Mouse (Mus musculus): Measurements from ENCODE around the gene Gtpbp8.
A peak's percentile ranks its signal among the peaks of the same experiment; 100 is the strongest.

The Gtpbp8 gene

DNA sequence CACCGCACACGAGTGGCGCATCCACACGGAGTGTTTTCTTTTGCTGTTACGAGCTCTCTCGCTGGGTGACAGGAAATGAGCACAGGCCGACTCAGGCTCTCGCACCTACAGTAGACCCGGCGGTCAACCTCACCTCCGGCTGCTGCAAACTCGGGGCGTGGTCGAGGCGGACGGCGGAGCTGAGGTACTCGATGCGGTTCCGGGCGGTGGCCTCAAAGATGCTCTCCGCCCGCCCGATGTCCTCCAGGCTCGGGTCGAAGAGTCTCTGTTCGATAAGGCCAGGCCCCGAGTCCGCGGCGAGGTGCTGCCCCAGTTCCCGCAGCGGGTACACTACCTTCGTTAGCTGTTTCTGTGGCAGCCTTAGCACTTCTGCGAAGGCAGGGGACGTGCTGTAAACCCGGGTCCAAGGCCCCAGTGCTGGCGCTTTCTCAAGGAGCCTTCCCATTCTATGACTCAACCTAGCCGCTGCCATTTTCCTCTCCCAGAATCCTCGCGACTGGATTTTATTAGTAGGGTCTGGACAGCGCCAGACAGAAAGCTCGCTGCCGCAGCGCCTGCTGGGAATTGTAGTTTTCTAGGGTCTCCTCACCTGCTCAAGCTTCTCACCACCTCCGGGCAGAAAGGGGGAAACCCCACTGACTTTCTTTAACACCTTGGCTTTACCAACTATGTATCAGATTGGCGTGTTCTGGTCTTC, at the start of gene Gtpbp8:
Gene Gtpbp8 (minus strand): TSS at position 498 of the 697 bp plus-strand sequence.
- DNase-seq (ENCODE audit: low read depth, low spot score), result peak; percentile 85

GRCm38 (mm10) chr16:44794416-44794815, 48.3 kb upstream of the Gtpbp8 start:
- H3K27me3 ChIP-seq (ENCODE audit: control insufficient read depth, insufficient read depth, low read length, poor library complexity, severe bottlenecking), result no peaks in the 10 kb centered on the region
- H3K36me3 ChIP-seq (ENCODE audit: control insufficient read depth, insufficient read depth, low read length, poor library complexity, severe bottlenecking), result no peaks in the 10 kb centered on the region
- no peak for DNase-seq (ENCODE audit: low read depth, low spot score)

More for the DNA sequence above, at the start of gene Gtpbp8:
- Histone ChIP-seq H3K27me3 (ENCODE audit: control insufficient read depth, insufficient read depth, low read length, poor library complexity, severe bottlenecking) (no peaks in the 10 kb centered on the region), H3K36me3 (ENCODE audit: control insufficient read depth, insufficient read depth, low read length, poor library complexity, severe bottlenecking) (0 out of 2 replicates have a peak, but pooled peaks cover 3% of the 10 kb centered on the region)

GRCm38 (mm10) chr16:44786934-44787333, 40.8 kb upstream of the Gtpbp8 start:
- Histone ChIP-seq H3K36me3 (ENCODE audit: control insufficient read depth, insufficient read depth, low read length, poor library complexity, severe bottlenecking) (no peaks in the 10 kb centered on the region), H3K27me3 (ENCODE audit: control insufficient read depth, insufficient read depth, low read length, poor library complexity, severe bottlenecking) (no peaks in the 10 kb centered on the region)
- no peak for DNase-seq (ENCODE audit: low read depth, low spot score)

DNA sequence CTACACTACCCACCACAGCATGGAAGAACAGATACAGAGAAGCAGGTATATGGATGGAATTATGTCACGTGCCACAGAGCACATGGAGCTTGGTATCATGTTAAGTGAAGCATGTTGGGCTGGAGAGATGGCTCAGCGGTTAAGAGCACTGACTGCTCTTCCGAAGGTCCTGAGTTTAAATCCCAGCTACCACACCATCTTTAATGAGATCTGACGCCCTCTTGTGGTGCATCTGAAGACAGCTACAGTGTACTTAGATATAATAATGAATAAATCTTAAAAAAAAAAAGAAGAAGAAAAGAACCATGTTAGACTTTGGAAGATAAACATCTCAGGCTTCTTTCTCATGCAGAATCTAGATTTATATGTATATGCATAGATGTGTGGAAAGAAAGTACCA, 34.6 kb upstream of the Gtpbp8 start:
- no peak for DNase-seq (ENCODE audit: low read depth, low spot score)
- Histone ChIP-seq H3K36me3 (ENCODE audit: control insufficient read depth, insufficient read depth, low read length, poor library complexity, severe bottlenecking) (no peaks in the 10 kb centered on the region), H3K27me3 (ENCODE audit: control insufficient read depth, insufficient read depth, low read length, poor library complexity, severe bottlenecking) (no peaks in the 10 kb centered on the region)

DNA sequence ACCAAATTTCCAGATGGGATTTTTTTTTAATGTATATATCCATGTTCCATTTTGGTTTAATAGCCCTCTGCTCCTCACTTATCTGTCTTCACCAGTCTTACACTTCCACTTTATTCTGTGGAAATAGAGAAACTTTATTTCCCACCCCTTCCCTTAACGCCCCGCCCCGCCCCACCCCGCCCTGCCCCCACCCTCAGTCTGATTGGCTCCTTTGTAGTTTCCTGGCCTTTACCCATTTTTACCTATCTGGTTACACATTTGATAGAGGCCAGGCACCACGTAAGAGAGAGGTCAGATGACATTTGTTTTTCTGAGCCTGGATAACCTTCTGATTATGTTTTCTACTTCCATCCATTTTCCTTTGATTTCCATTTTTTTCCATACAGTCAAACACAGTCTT, 33.3 kb upstream of the Gtpbp8 start:
- no peaks in the 10 kb centered on the region for H3K27me3 ChIP-seq (ENCODE audit: control insufficient read depth, insufficient read depth, low read length, poor library complexity, severe bottlenecking)

GRCm38 (mm10) chr16:44778538-44779147, 32.5 kb upstream of the Gtpbp8 start:
- Histone ChIP-seq H3K27me3 (ENCODE audit: control insufficient read depth, insufficient read depth, low read length, poor library complexity, severe bottlenecking) (no peaks in the 10 kb centered on the region), H3K36me3 (ENCODE audit: control insufficient read depth, insufficient read depth, low read length, poor library complexity, severe bottlenecking) (no peaks in the 10 kb centered on the region)
- DNase-seq (ENCODE audit: low read depth, low spot score), result peak; percentile 24

More for the DNA sequence above, 33.3 kb upstream of the Gtpbp8 start:
- no peak for DNase-seq (ENCODE audit: low read depth, low spot score)
- no peaks in the 10 kb centered on the region for H3K36me3 ChIP-seq (ENCODE audit: control insufficient read depth, insufficient read depth, low read length, poor library complexity, severe bottlenecking)

GRCm38 (mm10) chr16:44774201-44774600, 28.0 kb upstream of the Gtpbp8 start:
- no peak for DNase-seq (ENCODE audit: low read depth, low spot score)
- Histone ChIP-seq H3K27me3 (ENCODE audit: control insufficient read depth, insufficient read depth, low read length, poor library complexity, severe bottlenecking) (no peaks in the 10 kb centered on the region), H3K36me3 (ENCODE audit: control insufficient read depth, insufficient read depth, low read length, poor library complexity, severe bottlenecking) (no peaks in the 10 kb centered on the region)

DNA sequence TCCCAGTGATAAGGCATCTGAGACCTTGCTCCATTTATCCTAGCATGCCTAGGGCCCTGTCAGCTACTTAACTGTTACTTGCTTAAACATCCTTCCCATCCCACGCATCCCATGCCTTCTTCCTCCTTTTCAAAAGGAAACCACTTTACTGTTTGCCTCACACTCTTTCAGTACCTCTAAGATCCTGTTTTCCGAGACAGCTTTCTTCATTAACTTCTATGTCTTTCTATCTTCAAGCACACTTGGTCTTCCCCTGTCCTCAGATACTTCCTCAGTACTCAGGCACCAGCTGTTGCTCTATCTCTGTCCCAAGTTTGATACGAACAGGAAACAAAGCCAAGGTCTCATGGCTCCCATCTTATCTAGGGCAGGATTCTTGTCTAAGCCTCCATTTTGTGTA, 27.5 kb upstream of the Gtpbp8 start:
- DNase-seq (ENCODE audit: low read depth, low spot score), result no peak
- no peaks in the 10 kb centered on the region for H3K27me3 ChIP-seq (ENCODE audit: control insufficient read depth, insufficient read depth, low read length, poor library complexity, severe bottlenecking)
- no peaks in the 10 kb centered on the region for H3K36me3 ChIP-seq (ENCODE audit: control insufficient read depth, insufficient read depth, low read length, poor library complexity, severe bottlenecking)

DNA sequence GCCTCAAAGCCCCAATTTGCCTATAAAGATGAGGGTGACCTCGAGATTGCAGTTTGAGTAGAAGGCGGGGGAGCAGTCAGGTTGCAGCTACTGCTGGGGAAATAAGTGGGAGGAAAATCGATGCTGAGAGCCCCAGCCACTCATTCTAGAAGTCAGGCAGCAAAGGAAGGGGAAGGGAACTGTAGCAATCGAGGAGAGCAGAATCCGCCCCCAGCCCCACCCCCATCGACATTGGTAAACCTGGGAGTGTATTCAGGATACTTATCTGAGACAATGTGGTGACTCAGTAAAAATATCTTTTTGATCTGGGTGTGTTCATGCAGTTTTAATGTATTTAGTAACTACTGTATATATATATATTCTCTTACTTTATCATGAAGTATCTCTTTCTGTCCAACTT, 26.4 kb upstream of the Gtpbp8 start:
- H3K36me3 ChIP-seq (ENCODE audit: control insufficient read depth, insufficient read depth, low read length, poor library complexity, severe bottlenecking), result no peaks in the 10 kb centered on the region
- no peaks in the 10 kb centered on the region for H3K27me3 ChIP-seq (ENCODE audit: control insufficient read depth, insufficient read depth, low read length, poor library complexity, severe bottlenecking)
- DNase-seq (ENCODE audit: low read depth, low spot score), result no peak

- no peaks in the 10 kb centered on the region for H3K27me3 ChIP-seq (ENCODE audit: control insufficient read depth, insufficient read depth, low read length, poor library complexity, severe bottlenecking)
- no peaks in the 10 kb centered on the region for H3K36me3 ChIP-seq (ENCODE audit: control insufficient read depth, insufficient read depth, low read length, poor library complexity, severe bottlenecking)
- peak; percentile 61 for DNase-seq (ENCODE audit: low read depth, low spot score)
These were observed 21.8 kb upstream of the Gtpbp8 start for GRCm38 (mm10) chr16:44767967-44768366.

DNA sequence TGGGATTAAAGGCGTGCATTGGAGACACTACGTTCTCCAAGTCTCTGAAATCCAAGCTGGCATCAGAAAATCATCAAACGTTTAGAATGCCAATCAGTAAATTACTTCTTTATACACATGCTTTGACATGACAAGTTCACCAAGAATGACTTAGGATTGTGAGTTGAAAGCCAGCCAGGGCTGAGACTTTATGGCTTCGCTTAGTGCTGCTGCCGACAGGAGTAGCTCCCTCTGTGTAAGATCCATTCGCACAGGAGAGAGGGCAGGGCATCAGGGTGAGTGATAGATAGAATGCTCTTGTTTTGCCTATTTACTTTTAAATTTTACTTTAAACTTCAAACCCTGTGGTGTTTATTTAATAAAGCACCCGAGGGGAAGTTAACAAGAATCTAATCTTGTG, 21.3 kb upstream of the Gtpbp8 start:
- Histone ChIP-seq H3K27me3 (ENCODE audit: control insufficient read depth, insufficient read depth, low read length, poor library complexity, severe bottlenecking) (no peaks in the 10 kb centered on the region), H3K36me3 (ENCODE audit: control insufficient read depth, insufficient read depth, low read length, poor library complexity, severe bottlenecking) (no peaks in the 10 kb centered on the region)
- DNase-seq (ENCODE audit: low read depth, low spot score), result no peak

GRCm38 (mm10) chr16:44766320-44766892, 20.2 kb upstream of the Gtpbp8 start:
- H3K36me3 ChIP-seq (ENCODE audit: control insufficient read depth, insufficient read depth, low read length, poor library complexity, severe bottlenecking), result no peaks in the 10 kb centered on the region
- no peak for DNase-seq (ENCODE audit: low read depth, low spot score)
- no peaks in the 10 kb centered on the region for H3K27me3 ChIP-seq (ENCODE audit: control insufficient read depth, insufficient read depth, low read length, poor library complexity, severe bottlenecking)

GRCm38 (mm10) chr16:44765555-44766319, 19.6 kb upstream of the Gtpbp8 start, which contains the start of gene Cd200r1:
Gene Cd200r1 (plus strand): TSS chr16:44765736.
- Histone ChIP-seq H3K27me3 (ENCODE audit: control insufficient read depth, insufficient read depth, low read length, poor library complexity, severe bottlenecking) (no peaks in the 10 kb centered on the region), H3K36me3 (ENCODE audit: control insufficient read depth, insufficient read depth, low read length, poor library complexity, severe bottlenecking) (no peaks in the 10 kb centered on the region)
- DNase-seq (ENCODE audit: low read depth, low spot score), result peak; percentile 12

- no peaks in the 10 kb centered on the region for H3K27me3 ChIP-seq (ENCODE audit: control insufficient read depth, insufficient read depth, low read length, poor library complexity, severe bottlenecking)
- peak; percentile 49 for DNase-seq (ENCODE audit: low read depth, low spot score)
- no peaks in the 10 kb centered on the region for H3K36me3 ChIP-seq (ENCODE audit: control insufficient read depth, insufficient read depth, low read length, poor library complexity, severe bottlenecking)
These were observed 15.6 kb upstream of the Gtpbp8 start for GRCm38 (mm10) chr16:44761811-44762210.

DNA sequence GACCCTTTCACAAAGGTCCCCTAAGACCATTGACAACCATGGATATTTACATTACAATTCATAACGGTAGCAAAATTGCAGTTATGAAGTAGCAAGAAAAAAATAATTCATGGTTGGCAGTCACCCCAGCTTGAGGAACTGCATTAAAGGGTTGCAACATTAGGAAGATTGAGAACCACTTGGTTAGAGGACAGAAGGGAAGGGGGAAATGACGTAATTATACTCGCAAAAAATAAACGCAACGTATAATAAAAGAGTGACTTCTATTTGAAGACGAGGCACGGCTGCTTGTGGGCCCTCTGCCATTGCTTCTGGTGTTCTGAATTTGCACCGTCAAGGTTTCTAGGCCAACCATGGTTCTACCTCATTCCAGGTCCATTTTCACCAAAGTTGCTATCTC, 11.5 kb upstream of the Gtpbp8 start:
- no peak for DNase-seq (ENCODE audit: low read depth, low spot score)
- no peaks in the 10 kb centered on the region for H3K36me3 ChIP-seq (ENCODE audit: control insufficient read depth, insufficient read depth, low read length, poor library complexity, severe bottlenecking)
- no peaks in the 10 kb centered on the region for H3K27me3 ChIP-seq (ENCODE audit: control insufficient read depth, insufficient read depth, low read length, poor library complexity, severe bottlenecking)

All from splenic B cell, adult 2 months (primary cell).